Mouse (Mus musculus) cerebellum, adult (tissue): ENCODE measurements around the gene 4833420G17Rik.
A peak's percentile ranks its signal among the peaks of the same experiment; 100 is the strongest.
"Not testable (repeated sequence)": the region's sequence is repeated elsewhere in the genome, so short reads cannot be mapped to it uniquely, and the experiment has no call there.

Experiments used
- ATAC-seq: cut with Nextera tagmentation; 2 replicates; pipeline ENCODE4 v1.9.2; 2017; ENCODE audit warnings: mild to moderate bottlenecking, moderate library complexity, mixed read lengths; ENCODE audit not compliant: insufficient number of reproducible peaks, low FRiP score, low TSS enrichment

4833420G17Rik gene

DNA sequence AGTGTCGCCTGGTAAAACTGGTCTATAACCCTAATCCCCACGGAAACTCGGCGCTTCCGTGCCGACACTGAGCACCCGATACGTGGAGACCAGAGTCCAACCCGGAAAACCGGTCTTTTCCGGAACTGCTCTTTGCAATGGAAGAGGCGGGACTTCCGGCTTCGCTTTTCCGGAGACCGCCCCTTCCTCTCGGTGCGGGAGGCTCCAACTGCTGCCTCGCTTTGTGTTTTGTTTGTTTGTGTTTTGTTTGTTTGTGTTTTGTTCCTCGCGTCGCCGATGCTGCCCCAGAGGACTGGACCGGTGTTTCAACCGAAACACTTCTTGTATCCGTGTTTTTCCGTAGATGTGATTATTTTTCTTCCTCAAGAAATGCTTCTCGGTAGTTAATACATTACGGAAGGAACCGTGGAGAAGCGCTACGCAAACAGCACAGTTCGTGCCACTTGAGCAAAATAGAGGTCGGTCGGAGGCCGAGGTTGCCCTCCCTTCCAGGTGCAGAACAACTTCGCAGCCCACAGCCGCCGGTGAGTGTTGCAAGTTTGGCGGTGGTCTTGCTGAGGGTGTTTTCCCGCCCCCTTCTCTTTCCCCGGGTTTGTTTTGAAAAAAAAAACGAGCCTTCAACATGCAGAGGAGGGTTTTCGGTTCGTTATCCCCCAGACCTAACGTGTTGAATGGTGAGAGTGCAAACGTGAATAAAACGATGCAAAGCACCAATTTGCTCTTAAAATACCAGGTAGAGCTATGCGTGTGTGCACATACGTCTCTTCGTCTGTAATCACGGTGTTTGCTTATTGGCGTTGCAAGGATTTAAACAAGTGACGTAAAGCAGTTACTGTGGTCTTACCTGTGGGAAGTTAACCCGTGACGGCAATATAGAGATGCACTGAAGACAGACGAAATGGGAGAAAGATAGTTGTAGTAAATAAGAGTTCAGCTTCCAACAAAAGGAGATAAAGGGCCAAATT is at the start of gene 4833420G17Rik:
Gene 4833420G17Rik, plus strand, starts transcription at position 173 of the 965 bp plus-strand sequence.
- ATAC-seq: peak; percentile 98

DNA sequence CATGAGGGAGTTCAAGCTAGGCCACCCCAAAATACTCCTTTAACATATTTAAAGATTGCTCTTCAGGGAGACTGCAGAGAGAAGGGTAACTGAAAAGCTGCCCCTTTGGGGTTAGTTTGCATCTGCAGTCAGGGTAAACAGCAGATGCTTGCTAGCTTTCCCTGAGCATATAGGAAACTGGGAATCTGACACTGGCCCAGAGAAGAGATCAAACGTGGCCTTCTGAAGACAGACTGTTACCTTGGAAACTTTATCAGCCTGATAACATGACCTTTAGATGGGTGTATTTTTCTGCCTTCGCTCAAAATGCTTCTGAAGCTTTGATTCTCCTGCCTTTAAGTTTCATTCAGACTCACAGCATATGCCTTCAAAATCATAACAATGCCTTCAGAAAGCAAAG is 49.5 kb upstream of the 4833420G17Rik start:
- no peak for ATAC-seq

DNA sequence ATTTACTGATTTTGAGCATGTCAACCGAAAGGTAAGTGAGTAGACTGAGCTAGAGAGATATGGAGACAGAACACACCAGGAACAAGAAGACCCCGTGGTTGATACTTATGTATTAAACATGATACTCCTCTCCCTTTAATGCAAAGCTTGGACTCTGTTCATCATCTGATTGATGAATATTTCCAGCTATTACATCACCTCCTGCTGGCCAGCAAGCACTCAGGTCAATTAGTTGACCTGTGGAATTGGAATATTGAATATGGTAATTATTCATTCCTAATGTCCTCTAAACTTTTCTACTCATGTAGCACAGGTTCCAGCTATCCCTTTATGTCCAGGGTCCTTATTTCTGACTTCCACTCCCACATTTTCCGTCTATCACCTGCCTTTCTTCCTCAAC is 44.1 kb upstream of the 4833420G17Rik start:
- no peak for ATAC-seq

DNA sequence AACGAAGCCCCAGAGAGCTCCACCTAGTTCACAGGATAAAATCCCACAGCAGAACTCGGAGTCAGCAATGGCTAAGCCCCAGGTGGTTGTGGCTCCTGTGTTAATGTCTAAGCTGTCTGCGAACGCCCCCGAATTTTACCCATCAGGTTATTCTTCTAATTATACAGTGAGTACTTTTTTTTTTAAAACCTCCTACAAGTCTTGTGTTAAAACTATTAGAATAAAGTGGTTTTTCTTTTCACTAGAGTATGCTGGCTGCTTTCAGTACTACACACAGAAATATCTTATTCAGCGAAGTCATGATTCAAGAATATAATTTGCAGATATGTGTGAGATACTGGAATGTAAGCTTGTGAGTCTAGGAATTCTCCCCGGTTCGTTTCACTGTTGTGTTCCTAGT is 32.4 kb upstream of the 4833420G17Rik start:
- no peak for ATAC-seq

DNA sequence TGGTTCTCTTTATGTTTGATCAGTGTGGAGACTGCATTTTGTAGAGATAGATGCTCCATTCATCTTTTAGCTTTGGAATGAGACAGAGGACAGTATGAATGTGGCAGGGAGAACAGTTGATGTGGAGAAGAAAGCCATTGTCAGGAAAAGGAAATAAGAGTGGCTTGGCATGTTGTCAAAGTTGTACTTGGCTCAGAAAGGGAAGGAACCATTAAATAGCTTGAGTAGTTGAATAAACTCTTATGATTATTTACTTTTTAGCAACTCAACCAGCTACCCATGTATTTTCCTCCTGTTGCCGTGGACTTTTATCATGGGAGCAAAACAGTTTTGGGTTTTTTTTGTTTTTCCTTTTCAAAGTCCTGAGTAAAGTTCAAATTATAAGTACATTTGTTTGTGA is 30.5 kb upstream of the 4833420G17Rik start:
- no peak for ATAC-seq

DNA sequence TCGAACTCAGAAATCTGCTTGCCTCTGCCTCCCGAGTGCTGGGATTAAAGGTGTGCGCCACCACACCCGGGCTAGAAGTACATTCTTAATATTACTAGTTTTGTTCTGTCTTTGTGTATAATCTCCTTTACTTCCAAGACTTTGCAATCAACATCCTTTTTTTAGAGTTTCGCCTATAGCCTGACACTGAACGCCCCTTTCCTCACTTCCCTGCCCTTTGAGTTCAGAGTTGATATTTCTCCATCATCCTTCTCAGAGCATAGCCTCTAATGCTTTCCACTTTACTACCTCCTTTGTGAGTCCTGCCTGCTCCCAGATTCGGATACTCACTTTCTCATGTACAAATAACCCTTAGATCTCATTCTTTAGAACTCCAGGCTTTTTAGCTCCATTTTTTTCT is 28.2 kb upstream of the 4833420G17Rik start:
- no peak for ATAC-seq

DNA sequence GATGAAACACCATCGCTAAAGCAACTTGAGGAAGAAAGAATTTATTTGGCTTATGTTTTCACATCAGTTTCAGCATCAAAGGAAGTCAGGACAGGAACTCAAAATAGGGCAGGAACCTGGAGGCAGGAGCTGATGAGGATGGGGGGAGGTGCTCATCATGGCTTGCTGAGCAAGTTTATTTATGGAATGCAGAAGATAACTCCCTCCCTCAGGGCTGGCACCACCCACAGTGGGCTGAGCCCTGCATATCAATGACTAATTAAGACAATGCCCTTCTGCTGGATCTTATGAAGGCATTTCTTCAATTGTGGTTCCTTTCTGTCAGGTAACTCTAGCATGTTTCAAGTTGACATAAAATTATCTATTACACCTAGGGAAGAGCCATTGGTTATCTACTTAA is 20.3 kb upstream of the 4833420G17Rik start:
- ATAC-seq: no peak

DNA sequence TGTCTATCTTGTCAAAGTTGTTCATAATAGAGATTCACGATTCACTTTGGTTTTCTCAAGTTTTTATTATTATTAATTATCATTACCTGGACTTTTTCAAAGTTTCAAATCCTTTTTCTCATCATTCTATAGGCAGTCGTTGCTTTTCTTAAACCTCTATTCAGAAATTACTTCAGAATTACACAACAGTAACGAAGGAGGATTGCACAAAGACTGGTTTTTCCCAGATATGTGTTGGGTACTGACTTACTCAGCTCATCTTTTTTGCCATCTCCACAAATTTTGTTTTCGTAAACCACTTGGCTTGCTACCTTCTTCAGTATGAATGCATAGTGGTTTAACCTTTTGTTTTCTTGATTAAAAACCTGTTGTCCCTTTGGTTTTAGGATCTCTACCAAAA is 9.0 kb upstream of the 4833420G17Rik start:
- no peak for ATAC-seq

DNA sequence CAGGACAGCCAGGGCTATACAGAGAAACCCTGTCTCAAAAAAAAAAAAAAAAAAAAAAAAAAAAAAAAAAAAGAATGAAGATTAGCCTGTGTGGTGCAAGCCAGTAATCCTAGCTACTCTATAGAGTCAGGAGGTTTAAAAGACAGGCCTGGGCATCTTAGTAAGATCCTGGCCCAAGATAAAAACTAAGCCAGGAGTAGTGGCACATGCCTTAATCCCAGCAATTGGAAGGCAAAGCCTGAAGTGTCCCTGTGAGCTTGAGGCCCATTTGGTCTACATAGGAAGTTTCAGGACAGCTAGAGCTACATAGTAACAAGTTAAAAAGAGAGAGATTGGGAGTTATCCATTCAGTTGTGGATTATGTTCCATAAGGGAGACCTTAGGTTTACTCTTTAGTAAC is 7.5 kb upstream of the 4833420G17Rik start:
- no peak for ATAC-seq

DNA sequence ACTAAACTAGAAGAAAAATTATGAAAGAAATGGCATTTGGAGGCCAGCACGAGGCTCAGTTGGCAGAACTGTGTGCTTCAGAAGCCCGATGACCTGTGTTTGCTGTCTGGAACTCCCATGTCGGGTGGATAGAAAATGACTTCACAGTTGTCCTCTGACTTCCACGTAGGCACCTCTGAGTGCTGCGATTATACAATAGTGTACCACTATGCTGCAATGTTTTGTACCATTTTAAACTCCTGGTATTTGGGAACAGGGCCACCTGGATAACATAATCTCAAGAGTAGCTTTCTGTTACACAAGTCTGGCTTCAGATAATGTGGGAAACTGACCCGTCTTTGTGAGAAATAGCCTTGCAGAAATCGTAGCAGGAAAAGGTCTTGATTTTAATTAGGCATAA is 6.2 kb upstream of the 4833420G17Rik start:
- no peak for ATAC-seq

DNA sequence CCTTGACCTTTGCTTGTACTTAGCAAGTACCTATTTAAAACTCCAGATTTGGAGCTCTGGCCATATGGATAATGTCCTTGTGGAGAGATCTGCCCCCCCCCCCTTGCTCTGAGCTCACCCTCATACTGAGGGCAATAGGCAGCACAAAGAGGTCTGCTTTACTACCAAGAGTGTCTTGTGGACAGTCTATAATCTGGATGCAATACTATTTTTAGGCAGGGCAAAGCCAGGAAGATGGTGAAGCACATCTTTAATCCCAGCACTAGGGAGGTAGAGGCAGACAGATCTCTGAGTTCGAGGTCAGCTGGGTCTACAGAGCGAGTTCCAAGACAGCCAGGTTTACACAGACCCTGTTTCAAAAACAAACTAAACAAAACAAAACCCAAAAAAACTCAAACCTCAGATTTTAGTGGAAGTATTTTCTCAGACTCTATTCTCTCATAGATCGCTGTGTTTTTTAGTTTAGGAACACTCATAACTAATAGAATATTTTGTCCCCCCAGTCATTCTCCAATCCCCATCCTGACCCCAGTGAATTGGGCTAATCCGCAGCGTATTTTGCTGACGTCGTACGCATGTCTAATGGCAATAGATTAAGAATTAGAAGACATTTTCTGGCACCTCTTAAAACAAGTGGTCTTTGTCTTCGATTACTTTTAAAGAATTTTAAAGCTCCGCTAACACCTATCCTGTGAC is 520 bp upstream of the 4833420G17Rik start:
- ATAC-seq: peak; percentile 73

DNA sequence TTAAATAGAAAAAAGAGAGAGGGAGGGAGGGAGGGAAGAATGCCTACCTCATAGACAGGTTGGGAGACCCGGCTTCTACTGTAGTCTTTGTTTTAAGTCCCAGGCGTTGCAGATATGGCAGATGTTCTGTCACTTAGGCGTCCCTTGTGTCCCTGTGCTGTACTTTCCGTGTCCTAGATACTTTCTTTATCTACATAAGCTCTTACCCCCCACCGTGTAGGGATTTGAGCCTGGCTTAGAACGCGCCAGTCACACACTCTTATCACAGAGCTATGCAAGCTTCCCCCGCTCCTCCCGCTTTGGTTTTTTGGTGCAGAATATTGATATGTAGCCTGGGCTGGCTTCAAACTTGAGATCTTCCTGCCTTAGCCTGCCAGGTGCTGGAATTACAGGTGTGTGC is 14.1 kb downstream of the 4833420G17Rik start:
- ATAC-seq: no peak

DNA sequence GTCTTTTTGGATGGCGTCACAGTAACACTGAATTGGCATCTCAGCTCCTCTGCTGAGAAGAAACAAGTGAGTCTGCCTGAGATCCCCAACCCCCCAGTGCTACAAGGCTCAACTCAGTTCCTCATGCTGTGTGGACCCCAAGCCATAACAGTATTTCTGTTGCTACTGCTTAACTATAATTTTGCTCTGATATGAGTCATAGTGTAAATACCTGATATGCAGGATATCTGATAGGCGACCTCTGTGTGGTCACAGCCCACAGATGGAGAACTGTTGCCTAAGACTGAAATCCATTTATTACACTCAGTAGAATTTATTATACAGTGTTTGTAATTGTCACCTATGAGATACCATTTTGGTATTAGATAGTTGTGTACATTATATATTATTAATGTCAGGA is 15.2 kb downstream of the 4833420G17Rik start:
- ATAC-seq: no peak

DNA sequence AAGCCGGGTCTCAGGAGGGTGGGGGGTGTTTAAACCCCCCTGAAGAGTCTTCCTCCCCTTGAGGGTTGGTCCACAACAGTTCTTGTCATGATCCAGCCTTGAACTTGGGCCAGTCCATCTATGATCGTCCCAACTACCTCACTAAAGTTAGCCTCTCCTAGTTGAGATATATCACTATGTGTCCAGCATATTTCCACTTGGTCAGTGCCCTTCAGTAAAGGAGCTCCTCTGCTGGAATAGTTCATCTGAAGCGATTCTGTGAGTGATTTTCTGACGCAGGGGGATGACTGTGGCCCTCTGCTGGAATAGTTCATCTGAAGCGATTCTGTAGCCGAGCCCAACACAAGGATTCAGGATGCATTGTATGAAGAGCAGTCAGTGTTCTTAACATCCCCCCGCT is 24.8 kb downstream of the 4833420G17Rik start:
- no peak for ATAC-seq

DNA sequence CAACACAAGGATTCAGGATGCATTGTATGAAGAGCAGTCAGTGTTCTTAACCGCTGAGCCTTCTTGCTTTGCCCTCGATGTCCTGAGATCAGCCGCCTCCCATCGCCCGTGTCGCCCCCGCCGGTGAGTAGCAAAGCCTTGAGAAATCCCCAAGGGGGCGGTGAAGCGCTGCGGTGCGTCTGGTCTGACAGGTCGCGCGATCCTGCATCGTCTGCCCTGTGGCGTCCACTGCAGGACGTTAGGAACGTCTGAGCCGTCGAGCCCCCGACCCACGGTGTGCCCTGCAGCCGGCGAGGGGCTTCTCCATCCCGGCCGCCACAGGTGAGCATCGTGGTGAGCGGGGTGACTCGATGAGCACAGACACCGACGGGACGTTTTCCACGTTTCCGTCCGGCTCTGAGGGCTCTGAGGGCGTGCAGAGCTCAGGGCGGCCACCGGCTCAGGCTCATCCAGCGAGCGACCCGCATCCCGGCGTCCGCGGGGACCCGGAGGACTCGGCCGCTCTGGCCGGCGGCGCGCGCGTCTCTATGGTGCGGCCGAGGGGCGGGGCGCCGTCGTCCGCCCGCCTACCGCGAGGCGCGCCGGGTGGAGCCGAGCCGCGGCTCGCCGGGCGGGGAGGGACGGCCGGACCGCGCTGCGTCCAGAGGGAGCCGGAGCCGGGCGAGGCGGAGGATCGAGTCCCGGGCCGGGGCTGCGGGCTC is 25.5 kb downstream of the 4833420G17Rik start, which contains the start of the genes Tmem267 and 3110070M22Rik:
Gene Tmem267, plus strand, starts transcription at position 160 of the 701 bp plus-strand sequence.
Gene 3110070M22Rik, minus strand, starts transcription at position 504 of the 701 bp plus-strand sequence.
- no peak for ATAC-seq

DNA sequence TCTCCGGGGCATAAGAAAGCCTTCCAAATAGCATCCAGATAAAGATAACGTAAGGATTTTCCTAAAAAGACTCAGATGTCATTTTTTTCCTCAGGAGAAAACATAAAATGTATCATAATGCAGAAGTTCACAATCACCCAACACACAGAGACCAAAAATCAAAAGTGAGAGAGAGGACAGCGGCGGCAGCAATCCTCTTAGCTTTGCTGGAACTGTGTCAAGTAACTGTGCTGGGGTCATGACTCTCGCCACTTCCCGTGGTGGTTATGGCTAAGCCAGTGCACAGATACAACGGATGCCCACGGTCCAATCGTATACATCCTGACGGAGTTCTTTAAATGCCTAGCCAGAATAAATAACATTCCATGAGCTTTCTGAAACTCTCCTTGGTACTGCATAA is 29.5 kb downstream of the 4833420G17Rik start:
- ATAC-seq: not testable (repeated sequence)

DNA sequence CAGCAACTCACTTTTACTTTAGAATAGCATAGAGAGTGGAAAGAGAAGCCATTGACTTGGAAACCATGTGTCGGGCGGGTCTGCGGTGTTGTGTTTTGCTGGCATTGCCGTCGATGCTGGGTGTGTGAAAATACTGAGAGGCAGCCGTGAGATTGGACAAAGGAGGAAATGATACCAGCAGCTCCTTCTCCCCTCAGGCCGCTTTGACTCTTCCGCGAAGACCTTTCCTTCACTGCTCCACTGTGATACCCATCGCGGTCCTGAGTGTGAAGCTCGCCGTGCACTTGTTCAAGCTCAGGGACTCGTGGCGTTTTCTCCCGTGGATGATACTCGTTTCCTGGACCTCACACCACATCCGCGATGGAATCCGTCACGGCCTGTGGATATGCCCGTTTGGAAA is 32.4 kb downstream of the 4833420G17Rik start:
- peak; percentile 38; the same call in 1 of the 2 replicates for ATAC-seq
